Mouse (Mus musculus) heart, postnatal 25 days (tissue): ENCODE results near the gene Rhbg. TPM values are rescaled to one million over a fixed set of nuclear protein-coding genes. Genes with fewer than 3 reads are reported as not detected.

Source experiments
- DNase-seq: peaks from one replicate; pipeline ENCODE4 v3.0.0; 2022; ENCODE audit warnings: low spot score
- intact Hi-C: fragments of 180-260 bp; cut with DNase I; formaldehyde crosslinking; loops from one replicate; pipeline ENCODE4 v1.15.1; 2025
- total RNA-seq, 2 experiments: library from RNA; stranded (reverse); gene quantifications; 2 replicates each; pipeline ENCODE4 v1.2.3; 2021

Rhbg gene
- total RNA-seq, 2 experiments from 2014 or later = not detected

- intact Hi-C loops = no loop called here
- no peak for DNase-seq
Measured at GRCm38 (mm10) chr3:88213019-88213418, 41.5 kb downstream of the Rhbg start.

GRCm38 (mm10) chr3:88212356-88212755 lies 42.2 kb downstream of the Rhbg start:
- intact Hi-C loops = no loop called here
- no peak for DNase-seq

- intact Hi-C loops = no loop called here
- DNase-seq = no peak
Measured at GRCm38 (mm10) chr3:88210918-88211317, 43.6 kb downstream of the Rhbg start.

GRCm38 (mm10) chr3:88210121-88210520 lies 44.4 kb downstream of the Rhbg start:
- intact Hi-C loops = no loop called here
- no peak for DNase-seq

- no peak for DNase-seq
- intact Hi-C loops = no loop called here
Measured at GRCm38 (mm10) chr3:88209306-88209705, 45.2 kb downstream of the Rhbg start.

- DNase-seq = no peak
- intact Hi-C loops = no loop called here
Measured at GRCm38 (mm10) chr3:88208226-88208720, 46.2 kb downstream of the Rhbg start.

- no peak for DNase-seq
- intact Hi-C loops = no loop called here
Measured at GRCm38 (mm10) chr3:88207451-88208100, 46.9 kb downstream of the Rhbg start.

- DNase-seq = no peak
- intact Hi-C loops = no loop called here
Measured at GRCm38 (mm10) chr3:88206901-88207371, 47.6 kb downstream of the Rhbg start.

- DNase-seq = no peak
- intact Hi-C loops = no loop called here
Measured at GRCm38 (mm10) chr3:88206500-88206899, 48.0 kb downstream of the Rhbg start.

- no peak for DNase-seq
- intact Hi-C loops = no loop called here
Measured at GRCm38 (mm10) chr3:88205563-88206491, 48.7 kb downstream of the Rhbg start.

- intact Hi-C loops = no loop called here
- DNase-seq = no peak
Measured at GRCm38 (mm10) chr3:88205176-88205562, 49.3 kb downstream of the Rhbg start.

GRCm38 (mm10) chr3:88204751-88205150 lies 49.8 kb downstream of the Rhbg start:
- intact Hi-C loops = no loop called here
- DNase-seq = no peak

- DNase-seq = no peak
- intact Hi-C loops = no loop called here
Measured at GRCm38 (mm10) chr3:88203999-88204700, 50.4 kb downstream of the Rhbg start.

- intact Hi-C loops = no loop called here
Measured at GRCm38 (mm10) chr3:88203456-88203855, 51.1 kb downstream of the Rhbg start.

GRCm38 (mm10) chr3:88202986-88203385 lies 51.5 kb downstream of the Rhbg start:
- intact Hi-C loops = no loop called here
- DNase-seq = no peak

More at GRCm38 (mm10) chr3:88203456-88203855, 51.1 kb downstream of the Rhbg start:
- no peak for DNase-seq

- intact Hi-C loops = no loop called here
- no peak for DNase-seq
Measured at GRCm38 (mm10) chr3:88201640-88202039, 52.9 kb downstream of the Rhbg start.

- intact Hi-C loops = no loop called here
- DNase-seq = no peak
Measured at GRCm38 (mm10) chr3:88200972-88201330, 53.6 kb downstream of the Rhbg start.

GRCm38 (mm10) chr3:88200161-88200971 lies 54.1 kb downstream of the Rhbg start:
- no peak for DNase-seq
- intact Hi-C loops = no loop called here

GRCm38 (mm10) chr3:88199541-88200110 lies 54.9 kb downstream of the Rhbg start:
- intact Hi-C loops = no loop called here
- DNase-seq = no peak
